Mouse (Mus musculus): ENCODE data around the gene Alox12b.

- TF ChIP-seq CTCF (IDR thresholded peaks at IDR 0.05) (no peak), EP300 (IDR thresholded peaks at IDR 0.05) (no peak)
These were observed 23.3 kb downstream of the Alox12b start for GRCm38 (mm10) chr11:69180120-69180519.

Data from lung, postnatal 0 days (tissue).